Mouse (Mus musculus) forebrain, embryonic 11.5 days (tissue): ENCODE results near the gene Rrp36. TPM values are rescaled to one million over a fixed set of nuclear protein-coding genes. Genes with fewer than 3 reads are reported as not detected.

Experiments
- ATAC-seq: fragments of 200-750 bp; cut with Nextera tagmentation; replicated peaks from 2 replicates; pipeline ENCODE4 v1.8.0; 2017; ENCODE audit warnings: moderate TSS enrichment; ENCODE audit not compliant: low FRiP score
- DNase-seq: peaks from one replicate; pipeline ENCODE4 v3.0.0-alpha.2; 2017; ENCODE audit warnings: low spot score
- H3K27ac ChIP-seq: fragments of 300-500 bp; sonication (generic); 2 replicates; pipeline ENCODE4 v1.5.1; 2014; ENCODE audit warnings: low read depth, low read length
- H3K27me3 ChIP-seq: fragments of 300-500 bp; sonication (generic); 2 replicates; pipeline ENCODE4 v1.6.1; 2014; ENCODE audit warnings: mild to moderate bottlenecking, low read length, mixed read lengths; ENCODE audit not compliant: control insufficient read depth, insufficient read depth
- H3K36me3 ChIP-seq: fragments of 300-500 bp; sonication (generic); 2 replicates; pipeline ENCODE4 v1.6.1; 2014; ENCODE audit warnings: mild to moderate bottlenecking, low read length, moderate library complexity, mixed read lengths; ENCODE audit not compliant: control insufficient read depth, insufficient read depth
- H3K4me1 ChIP-seq: fragments of 300-500 bp; sonication (generic); replicated peaks from 2 replicates; pipeline ENCODE4 v1.6.1; 2014; ENCODE audit warnings: low read length, mixed read lengths; ENCODE audit not compliant: control insufficient read depth, insufficient read depth
- H3K4me2 ChIP-seq: fragments of 300-500 bp; sonication (generic); 2 replicates; pipeline ENCODE4 v1.6.1; 2014; ENCODE audit warnings: low read depth, mild to moderate bottlenecking, low read length, moderate library complexity, mixed read lengths; ENCODE audit not compliant: severe bottlenecking
- H3K4me3 ChIP-seq: fragments of 300-500 bp; sonication (generic); 2 replicates; pipeline ENCODE4 v1.5.1; 2014; ENCODE audit warnings: low read depth, low read length
- H3K9ac ChIP-seq: fragments of 300-500 bp; sonication (generic); 2 replicates; pipeline ENCODE4 v1.6.1; 2014; ENCODE audit warnings: low read length
- H3K9me3 ChIP-seq: fragments of 300-500 bp; sonication (generic); 2 replicates; pipeline ENCODE4 v1.6.1; 2016; ENCODE audit warnings: low read length, mixed read lengths; ENCODE audit not compliant: control insufficient read depth
- WGBS: fragments of 180-500 bp; shearing (Covaris S2); extraction: QIAGEN DNeasy Blood & Tissue Kit; methylation state at CpG from one replicate; pipeline ENCODE4 v1.1.7; 2014; 5-methylcytosine and 5-hydroxymethylcytosine counted together
- polyA plus RNA-seq: library from polyadenylated mRNA; unstranded; fragments of >200 nt; fragmentation: Nextera tagmentation; extraction: Ambion mirVana; gene quantifications from 2 replicates; pipeline ENCODE4 v1.2.1, GENCODE M21; 2014

Rrp36 gene
- polyA plus RNA-seq, 1 experiment from 2014 or later = 64.1 TPM

DNA sequence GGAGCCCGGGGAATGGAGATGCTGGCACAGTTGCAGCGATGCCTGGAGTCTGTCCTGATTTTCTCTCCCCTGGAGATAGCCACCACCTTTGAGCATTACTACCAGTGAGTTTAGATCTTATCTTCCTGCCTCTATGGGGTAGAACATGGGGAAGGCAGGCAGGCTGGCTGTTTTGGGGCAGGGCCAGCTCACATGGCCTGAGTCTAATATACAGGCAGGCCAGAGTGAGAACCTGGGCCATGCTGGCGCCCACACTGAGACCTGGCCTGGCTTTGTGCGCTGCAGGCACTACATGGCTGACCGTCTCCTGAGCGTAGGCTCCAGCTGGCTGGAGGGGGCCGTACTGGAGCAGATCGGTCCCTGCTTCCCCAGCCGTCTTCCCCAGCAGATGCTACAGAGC is 12.8 kb downstream of the Rrp36 start:
- H3K9ac ChIP-seq = no peak overlapping the region
- no peak for DNase-seq
- no peaks in the 10 kb centered on the region for H3K27me3 ChIP-seq
- H3K4me3 ChIP-seq = no peak overlapping the region
- H3K27ac ChIP-seq = no peak overlapping the region
- 96% methylated on average over 9 of the region's 9 CpGs for WGBS
- no peaks in the 10 kb centered on the region for H3K4me1 ChIP-seq
- H3K9me3 ChIP-seq = no peaks in the 10 kb centered on the region
- no peak overlapping the region for H3K4me2 ChIP-seq
- H3K36me3 ChIP-seq = peaks cover 27% of the 10 kb centered on the region
- ATAC-seq = no peak

DNA sequence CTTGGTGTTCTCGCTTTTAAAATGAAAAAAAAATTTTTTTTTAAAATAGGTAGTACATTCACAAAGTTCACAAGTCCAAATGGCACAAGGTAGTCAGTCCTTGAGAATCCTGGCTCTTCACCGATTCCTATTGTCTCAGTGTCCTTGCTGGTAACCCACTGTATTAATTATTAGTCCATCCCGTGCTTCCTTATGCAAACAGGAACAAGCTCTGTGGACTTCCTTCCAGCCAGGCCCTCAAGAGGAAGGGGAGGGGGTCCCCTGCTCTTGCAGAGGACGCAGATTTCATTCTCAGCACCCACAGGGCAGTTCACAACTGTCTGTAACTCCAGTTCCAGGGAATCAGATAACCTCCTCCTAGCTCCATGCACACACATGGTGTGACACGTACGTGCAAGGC is 18.1 kb downstream of the Rrp36 start:
- DNase-seq (no peak), ATAC-seq (no peak)
- WGBS = 92% methylated on average over 6 of the region's 6 CpGs
- H3K4me2 ChIP-seq = no peak overlapping the region
- H3K27me3 ChIP-seq = no peaks in the 10 kb centered on the region
- peaks cover 26% of the 10 kb centered on the region for H3K36me3 ChIP-seq
- peaks cover 9% of the 10 kb centered on the region for H3K4me1 ChIP-seq
- H3K9me3 ChIP-seq = no peaks in the 10 kb centered on the region
- H3K27ac ChIP-seq = no peak overlapping the region
- no peak overlapping the region for H3K9ac ChIP-seq
- H3K4me3 ChIP-seq = no peak overlapping the region

DNA sequence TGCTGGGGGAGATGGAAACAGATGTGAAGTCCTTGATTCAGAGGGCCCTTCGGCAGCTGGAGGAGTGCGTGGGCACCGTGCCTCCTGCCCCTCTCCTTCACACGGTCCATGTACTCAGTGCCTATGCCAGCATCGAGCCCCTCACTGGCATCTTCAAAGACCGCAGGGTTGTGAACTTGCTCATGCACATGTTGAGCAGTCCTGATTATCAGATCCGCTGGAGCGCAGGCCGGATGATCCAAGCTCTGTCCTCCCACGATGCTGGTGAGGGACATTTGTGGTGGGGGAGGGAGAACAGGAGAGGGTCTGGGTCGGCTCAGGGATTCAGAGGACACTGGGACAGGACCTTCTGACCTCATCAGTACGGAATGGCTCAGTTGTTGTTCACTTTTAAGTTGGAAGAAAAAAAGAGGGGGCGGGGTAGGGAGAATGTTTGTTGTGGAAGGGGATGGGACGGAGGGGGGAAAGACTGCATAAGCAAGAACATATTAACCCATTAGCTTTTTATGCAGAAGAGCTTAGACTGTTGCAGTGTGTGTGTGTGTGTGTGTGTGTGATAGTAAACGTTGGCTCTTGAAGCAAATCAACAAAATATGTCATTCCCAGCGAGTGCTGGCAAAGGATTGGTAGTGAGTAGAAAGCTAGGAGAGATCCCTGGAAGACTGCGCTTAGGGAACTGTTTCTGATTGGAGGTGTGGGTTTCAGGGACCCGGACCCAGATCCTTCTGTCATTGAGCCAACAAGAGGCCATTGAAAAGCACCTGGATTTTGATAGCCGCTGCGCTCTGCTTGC is 22.2 kb downstream of the Rrp36 start:
- DNase-seq (no peak), ATAC-seq (no peak)
- H3K4me1 ChIP-seq = peaks cover 17% of the 10 kb centered on the region
- H3K4me3 ChIP-seq = peak overlapping the region; percentile 6; the same call in 1 of the 2 replicates
- H3K4me2 ChIP-seq = peak overlapping the region; percentile 86
- no peak overlapping the region for H3K27ac ChIP-seq
- H3K36me3 ChIP-seq = peaks cover 15% of the 10 kb centered on the region; the same call in 1 of the 2 replicates
- H3K27me3 ChIP-seq = no peaks in the 10 kb centered on the region
- H3K9me3 ChIP-seq = no peaks in the 10 kb centered on the region
- H3K9ac ChIP-seq = peak overlapping the region; percentile 10
- 78% methylated on average over 20 of the region's 20 CpGs for WGBS

DNA sequence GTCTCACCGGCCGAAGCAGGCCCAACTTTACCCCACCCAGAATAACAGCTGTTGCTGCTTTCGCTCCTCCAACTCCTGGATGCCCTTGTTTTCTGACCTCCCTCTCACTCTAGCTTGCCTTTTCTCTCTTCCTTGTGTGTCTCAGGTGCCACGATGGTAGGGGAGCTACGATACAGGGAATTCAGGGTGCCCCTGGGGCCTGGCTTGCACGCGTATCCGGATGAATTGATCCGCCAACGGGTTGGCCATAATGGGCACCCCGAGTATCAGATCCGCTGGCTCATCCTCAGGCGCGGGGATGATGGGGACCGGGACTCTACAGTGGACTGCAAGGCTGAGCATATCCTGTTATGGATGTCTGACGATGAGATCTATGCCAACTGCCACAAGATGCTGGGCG is 22.9 kb downstream of the Rrp36 start:
- Histone ChIP-seq H3K27me3 (no peaks in the 10 kb centered on the region), H3K4me1 (peaks cover 20% of the 10 kb centered on the region), H3K9me3 (no peaks in the 10 kb centered on the region), H3K9ac (peak overlapping the region; percentile 92), H3K4me3 (peak overlapping the region; percentile 68), H3K4me2 (peak overlapping the region; percentile 86), H3K36me3 (peaks cover 15% of the 10 kb centered on the region; the same call in 1 of the 2 replicates), H3K27ac (no peak overlapping the region)
- WGBS = 79% methylated on average over 17 of the region's 17 CpGs
- no peak for DNase-seq
- ATAC-seq = no peak

DNA sequence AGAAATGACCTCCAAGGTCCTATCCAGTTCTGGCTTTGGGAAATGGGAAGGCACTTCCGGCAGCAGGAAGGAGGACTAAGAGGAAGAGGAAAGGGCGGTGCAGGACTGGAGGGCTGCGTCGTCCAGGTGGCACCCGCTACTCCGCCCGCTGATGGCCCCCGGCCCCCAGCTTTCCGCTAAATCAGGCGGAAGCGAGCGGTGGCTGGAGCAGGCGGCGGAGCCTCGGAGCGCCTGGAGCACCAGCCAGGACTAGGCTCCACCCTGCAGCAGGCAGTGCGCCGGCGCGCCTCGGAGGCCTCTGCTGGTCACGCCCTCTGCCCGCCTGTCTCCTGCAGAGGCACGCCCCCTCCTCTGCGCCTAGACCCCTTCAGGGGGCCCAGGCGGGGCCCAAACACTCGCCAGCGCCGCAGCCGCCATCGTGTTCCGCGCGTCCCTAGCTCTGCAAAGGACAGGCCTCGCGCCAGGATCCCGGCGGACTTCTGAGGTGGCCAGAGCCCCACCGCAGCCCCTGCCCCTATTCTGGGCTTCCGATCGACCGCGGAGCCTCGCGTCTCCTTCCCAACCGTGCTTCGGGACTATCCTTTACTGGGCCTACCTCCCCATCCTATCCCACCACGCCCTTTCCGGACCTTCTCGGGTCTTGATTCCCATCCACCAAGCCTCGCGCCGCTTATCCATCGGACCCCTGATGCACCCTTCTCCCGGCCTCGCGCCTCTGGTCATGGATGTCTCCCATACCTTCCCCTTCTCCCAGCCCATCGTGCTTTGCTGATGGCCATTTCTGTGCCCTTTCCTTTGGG is 23.7 kb downstream of the Rrp36 start, which contains the start of gene Cul7:
Gene Cul7, plus strand, starts transcription at position 106 of the 800 bp plus-strand sequence.
- H3K9ac ChIP-seq = peak within 1 kb of the TSS; percentile 92
- ATAC-seq (peak; percentile 93), DNase-seq (peak; percentile 97)
- H3K36me3 ChIP-seq = peaks cover 13% of the 10 kb centered on the region; the same call in 1 of the 2 replicates
- peak within 1 kb of the TSS; percentile 86 for H3K4me2 ChIP-seq
- H3K4me3 ChIP-seq = peak within 1 kb of the TSS; percentile 68
- H3K27ac ChIP-seq = peak within 1 kb of the TSS; percentile 84
- no peaks in the 10 kb centered on the region for H3K27me3 ChIP-seq
- H3K9me3 ChIP-seq = no peaks in the 10 kb centered on the region
- WGBS = under 1% methylated on average over 58 of the region's 58 CpGs
- peaks cover 20% of the 10 kb centered on the region for H3K4me1 ChIP-seq

DNA sequence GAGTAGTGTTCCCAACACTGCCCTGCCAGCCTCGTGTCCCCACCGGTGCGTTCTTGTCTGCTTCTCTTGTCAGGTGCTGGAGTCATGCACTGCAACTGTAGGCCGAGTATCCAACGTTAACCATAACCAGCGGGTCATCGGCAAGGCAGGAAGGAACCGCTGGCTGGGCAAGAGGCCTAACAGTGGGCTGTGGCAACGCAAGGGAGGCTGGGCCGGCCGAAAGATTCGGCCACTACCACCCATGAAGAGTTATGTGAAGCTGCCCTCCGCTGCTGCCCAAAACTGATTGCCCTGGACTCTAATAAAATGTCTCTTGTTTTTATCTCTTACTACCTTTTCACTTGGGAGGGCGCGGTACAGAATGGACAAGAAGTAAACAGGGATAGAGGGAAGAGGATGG is 24.3 kb downstream of the Rrp36 start:
- peak overlapping the region; percentile 68 for H3K4me3 ChIP-seq
- ATAC-seq (no peak), DNase-seq (no peak)
- peaks cover 25% of the 10 kb centered on the region for H3K4me1 ChIP-seq
- peak overlapping the region; percentile 86 for H3K4me2 ChIP-seq
- H3K9me3 ChIP-seq = no peaks in the 10 kb centered on the region
- H3K27me3 ChIP-seq = no peaks in the 10 kb centered on the region
- peak overlapping the region; percentile 84 for H3K27ac ChIP-seq
- H3K36me3 ChIP-seq = peaks cover 10% of the 10 kb centered on the region; the same call in 1 of the 2 replicates
- WGBS = 39% methylated on average over 15 of the region's 15 CpGs
- H3K9ac ChIP-seq = peak overlapping the region; percentile 92

DNA sequence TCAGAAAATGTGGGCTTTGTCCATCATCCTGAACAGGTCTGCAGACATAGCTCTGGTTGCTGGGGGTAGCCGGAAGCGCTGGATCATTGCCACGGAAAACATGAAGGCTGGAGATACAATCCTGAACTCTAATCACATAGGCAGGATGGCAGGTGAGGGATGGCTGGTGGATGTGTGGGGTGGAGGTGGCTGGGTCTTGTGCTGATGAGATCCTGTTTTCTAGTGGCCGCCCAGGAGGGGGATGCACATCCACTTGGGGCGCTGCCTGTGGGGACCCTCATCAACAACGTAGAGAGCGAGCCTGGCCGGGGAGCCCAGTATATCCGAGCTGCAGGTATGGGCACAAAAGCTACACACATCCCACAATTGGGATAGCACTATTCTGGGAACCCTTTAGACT is 25.7 kb downstream of the Rrp36 start:
- 95% methylated on average over 9 of the region's 9 CpGs for WGBS
- no peak overlapping the region for H3K9ac ChIP-seq
- no peak overlapping the region for H3K4me2 ChIP-seq
- H3K4me1 ChIP-seq = peaks cover 27% of the 10 kb centered on the region
- H3K4me3 ChIP-seq = no peak overlapping the region
- H3K9me3 ChIP-seq = no peaks in the 10 kb centered on the region
- DNase-seq (no peak), ATAC-seq (no peak)
- H3K27ac ChIP-seq = no peak overlapping the region
- no peaks in the 10 kb centered on the region for H3K27me3 ChIP-seq
- H3K36me3 ChIP-seq = no peaks in the 10 kb centered on the region

DNA sequence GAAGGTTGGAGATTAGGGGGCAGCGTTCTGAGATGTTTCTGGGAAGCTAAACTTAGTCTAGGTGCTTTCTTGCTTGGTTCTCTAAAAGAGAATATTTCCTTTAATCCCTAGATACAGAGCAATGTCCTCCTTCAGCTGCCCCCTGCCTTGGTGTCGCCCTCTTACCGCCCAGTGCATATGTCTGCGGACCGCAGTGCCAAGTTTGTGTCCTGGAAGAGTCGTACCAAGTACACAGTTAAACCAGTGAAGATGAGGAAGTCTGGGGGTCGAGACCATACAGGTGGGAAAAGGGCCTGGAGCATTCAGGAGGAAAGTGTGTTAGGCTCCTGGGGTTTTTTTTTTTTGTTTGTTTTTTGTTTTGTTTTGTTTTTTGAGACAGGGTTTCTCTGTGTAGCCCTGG is 26.9 kb downstream of the Rrp36 start:
- ATAC-seq = no peak
- 91% methylated on average over 7 of the region's 7 CpGs for WGBS
- H3K9me3 ChIP-seq = no peaks in the 10 kb centered on the region
- H3K27me3 ChIP-seq = no peaks in the 10 kb centered on the region
- H3K4me2 ChIP-seq = no peak overlapping the region
- DNase-seq = no peak
- no peak overlapping the region for H3K4me3 ChIP-seq
- peaks cover 27% of the 10 kb centered on the region for H3K4me1 ChIP-seq
- H3K9ac ChIP-seq = no peak overlapping the region
- no peaks in the 10 kb centered on the region for H3K36me3 ChIP-seq
- H3K27ac ChIP-seq = no peak overlapping the region
